Mouse (Mus musculus) liver, postnatal 0 days (tissue): ENCODE measurements around the gene Tm9sf3. TPM values are rescaled to one million over a fixed set of nuclear protein-coding genes. Genes with fewer than 3 reads are reported as not detected.

Source experiments
- ATAC-seq: fragments of 200-750 bp; cut with Nextera tagmentation; 2 replicates; pipeline ENCODE4 v1.8.0; 2017; ENCODE audit warnings: mild to moderate bottlenecking, moderate library complexity
- DNase-seq: peaks from one replicate; pipeline ENCODE4 v3.0.0-alpha.2; 2016
- H3K27ac ChIP-seq: fragments of 300-500 bp; sonication (generic); 2 replicates; pipeline ENCODE4 v1.5.1; 2014; ENCODE audit warnings: antibody characterized with exemption, moderate library complexity, mild to moderate bottlenecking, low read depth
- H3K27me3 ChIP-seq: fragments of 300-500 bp; sonication (generic); 2 replicates; pipeline ENCODE4 v1.6.1; 2014; ENCODE audit warnings: low read length, control low read depth, mixed read lengths; ENCODE audit not compliant: insufficient read depth
- H3K36me3 ChIP-seq: fragments of 300-500 bp; sonication (generic); replicated peaks from 2 replicates; pipeline ENCODE4 v1.6.1; 2014; ENCODE audit warnings: mild to moderate bottlenecking, control low read depth, low read length, moderate library complexity, mixed read lengths; ENCODE audit not compliant: insufficient read depth
- H3K4me1 ChIP-seq: fragments of 300-500 bp; sonication (generic); 2 replicates; pipeline ENCODE4 v1.6.1; 2014; ENCODE audit warnings: antibody characterized with exemption, mild to moderate bottlenecking, control low read depth; ENCODE audit not compliant: insufficient read depth
- H3K4me2 ChIP-seq: fragments of 300-500 bp; sonication (generic); 2 replicates; pipeline ENCODE4 v1.6.1; 2014; ENCODE audit warnings: low read depth, mild to moderate bottlenecking, low read length, moderate library complexity, mixed read lengths
- H3K4me3 ChIP-seq: fragments of 300-500 bp; sonication (generic); 2 replicates; pipeline ENCODE4 v1.5.1; 2014; ENCODE audit warnings: low read depth, low read length
- H3K9ac ChIP-seq: fragments of 300-500 bp; sonication (generic); replicated peaks from 2 replicates; pipeline ENCODE4 v1.6.1; 2014; ENCODE audit warnings: mild to moderate bottlenecking, moderate library complexity
- H3K9me3 ChIP-seq: fragments of 300-500 bp; sonication (generic); 2 replicates; pipeline ENCODE4 v1.6.1; 2016; ENCODE audit warnings: mild to moderate bottlenecking, control low read depth, low read length, mixed read lengths
- CTCF ChIP-seq: sonication (generic); IDR thresholded peaks from 2 replicates; pipeline ENCODE4 v1.5.1; 2016; ENCODE audit warnings: antibody characterized with exemption, low read depth
- EP300 ChIP-seq: IDR thresholded peaks from 2 replicates; pipeline ENCODE4 v1.6.1; 2016; ENCODE audit warnings: antibody characterized with exemption, low read depth, mild to moderate bottlenecking
- WGBS: fragments of 180-500 bp; shearing (Covaris S2); extraction: QIAGEN DNeasy Blood & Tissue Kit; methylation state at CpG from one replicate; pipeline ENCODE4 v1.1.7; 2014; ENCODE audit not compliant: insufficient replicate concordance; 5-methylcytosine and 5-hydroxymethylcytosine counted together
- polyA plus RNA-seq: library from polyadenylated mRNA; unstranded; fragments of >200 nt; fragmentation: Nextera tagmentation; extraction: Ambion mirVana; gene quantifications from 2 replicates; pipeline ENCODE4 v1.2.1, GENCODE M21; 2015

The Tm9sf3 gene
- polyA plus RNA-seq, 1 experiment from 2014 or later = 45.8 TPM

DNA sequence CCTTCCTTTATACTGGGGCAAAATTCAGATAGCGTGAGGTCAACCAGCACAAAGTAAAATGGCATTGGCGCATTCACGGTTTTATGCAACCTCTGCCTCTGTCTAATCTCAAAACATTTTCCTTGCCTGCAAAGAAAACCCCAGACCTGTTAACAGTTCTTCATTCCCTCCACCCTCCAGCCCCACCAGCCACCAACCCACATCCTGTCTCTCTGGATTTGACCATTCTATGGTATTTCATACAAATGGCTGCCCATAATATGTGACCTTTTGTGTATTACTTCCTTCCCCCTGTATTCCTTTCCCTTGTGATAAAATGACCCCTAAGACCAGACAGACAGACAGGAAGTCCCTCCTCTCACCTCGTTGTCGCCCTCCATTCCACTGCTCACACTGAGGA lies 18.9 kb upstream of the Tm9sf3 start:
- no peak for TF ChIP-seq CTCF
- TF ChIP-seq EP300 = no peak
- H3K4me1 ChIP-seq = no peaks in the 10 kb centered on the region
- 35% methylated on average over 5 of the region's 5 CpGs for WGBS
- H3K4me3 ChIP-seq = no peak overlapping the region
- no peak overlapping the region for H3K4me2 ChIP-seq
- H3K27ac ChIP-seq = no peak overlapping the region
- no peak for DNase-seq
- no peaks in the 10 kb centered on the region for H3K27me3 ChIP-seq
- no peak overlapping the region for H3K9ac ChIP-seq
- no peak for ATAC-seq
- no peaks in the 10 kb centered on the region for H3K9me3 ChIP-seq
- peaks cover 56% of the 10 kb centered on the region for H3K36me3 ChIP-seq

DNA sequence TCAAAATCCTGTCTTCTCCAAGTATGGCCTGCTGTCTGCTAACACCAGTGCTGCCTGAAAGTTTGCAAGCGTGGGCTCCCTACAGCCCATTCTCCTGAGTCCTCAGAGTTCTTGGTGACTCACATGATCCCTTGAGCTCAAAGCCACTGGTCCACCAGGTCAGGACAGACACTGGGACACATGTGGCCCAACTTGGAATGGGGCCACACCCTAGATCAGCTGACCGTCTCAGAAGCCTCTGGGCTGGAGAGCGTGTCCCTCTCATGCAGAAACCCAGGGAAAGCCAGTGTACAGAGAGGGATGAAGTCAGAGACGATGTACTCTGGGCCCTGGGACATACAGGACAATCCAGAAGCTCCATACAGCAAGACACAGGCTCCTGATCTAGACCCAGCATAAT lies 18.4 kb upstream of the Tm9sf3 start:
- Histone ChIP-seq H3K4me1 (no peaks in the 10 kb centered on the region), H3K9me3 (no peaks in the 10 kb centered on the region), H3K4me3 (no peak overlapping the region), H3K27me3 (no peaks in the 10 kb centered on the region), H3K4me2 (no peak overlapping the region), H3K9ac (no peak overlapping the region), H3K27ac (no peak overlapping the region), H3K36me3 (peaks cover 55% of the 10 kb centered on the region)
- ATAC-seq = no peak
- WGBS = 71% methylated on average over 4 of the region's 4 CpGs
- DNase-seq = no peak
- TF ChIP-seq EP300 = no peak
- no peak for TF ChIP-seq CTCF

DNA sequence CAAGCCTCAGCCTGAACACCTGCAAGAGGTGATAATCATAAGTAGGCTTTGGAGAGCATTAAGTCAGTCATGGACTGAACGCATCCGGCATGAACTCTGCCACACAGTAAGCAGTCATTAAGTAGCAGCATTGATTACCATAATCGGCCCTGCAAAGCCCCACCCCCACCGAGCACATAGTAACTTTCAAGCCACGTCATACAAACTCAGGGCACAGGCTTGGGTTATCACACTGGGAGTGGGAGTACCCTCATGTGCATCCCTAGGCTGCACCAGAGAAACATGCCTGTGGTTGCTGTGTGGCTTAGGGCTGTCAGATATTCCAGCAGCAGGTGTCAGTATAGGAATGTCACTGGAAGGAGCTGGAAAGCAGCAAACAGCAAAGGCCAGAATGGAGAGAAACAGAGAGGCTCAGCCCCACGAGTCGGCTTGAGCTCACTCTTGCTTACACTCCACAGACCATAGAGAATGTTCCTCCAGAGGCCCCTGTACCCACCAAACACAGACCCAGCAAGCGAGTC lies 16.0 kb upstream of the Tm9sf3 start:
- H3K9me3 ChIP-seq = no peaks in the 10 kb centered on the region
- no peak overlapping the region for H3K4me3 ChIP-seq
- WGBS = 62% methylated on average over 8 of the region's 8 CpGs
- H3K27me3 ChIP-seq = no peaks in the 10 kb centered on the region
- no peak for TF ChIP-seq EP300
- no peak for TF ChIP-seq CTCF
- DNase-seq (no peak), ATAC-seq (no peak)
- H3K9ac ChIP-seq = no peak overlapping the region
- no peak overlapping the region for H3K4me2 ChIP-seq
- peaks cover 6% of the 10 kb centered on the region for H3K4me1 ChIP-seq
- H3K36me3 ChIP-seq = peaks cover 47% of the 10 kb centered on the region
- no peak overlapping the region for H3K27ac ChIP-seq

DNA sequence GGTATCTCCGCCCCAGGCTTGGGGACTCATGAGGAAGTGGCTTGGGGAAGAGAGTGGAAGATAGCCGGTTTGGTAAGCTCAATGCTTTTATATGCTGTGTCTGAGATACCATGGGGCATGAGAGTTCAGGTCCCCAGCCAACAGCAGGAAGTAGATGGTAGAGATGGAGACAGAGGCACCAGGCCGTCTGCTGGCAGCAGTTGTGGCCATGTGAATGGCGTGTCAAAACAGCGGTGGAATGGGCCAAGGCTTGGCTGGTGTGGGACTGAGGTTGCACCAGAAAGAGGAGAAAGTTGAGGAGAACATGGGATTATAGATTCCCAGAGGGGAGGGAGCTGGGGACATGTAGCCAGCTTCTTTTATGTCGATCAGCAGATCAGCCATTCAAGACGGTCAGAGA lies 14.8 kb upstream of the Tm9sf3 start:
- H3K9ac ChIP-seq = no peak overlapping the region
- no peak overlapping the region for H3K4me2 ChIP-seq
- no peaks in the 10 kb centered on the region for H3K27me3 ChIP-seq
- peaks cover 46% of the 10 kb centered on the region for H3K36me3 ChIP-seq
- DNase-seq = no peak
- no peak overlapping the region for H3K4me3 ChIP-seq
- H3K27ac ChIP-seq = no peak overlapping the region
- H3K4me1 ChIP-seq = peaks cover 7% of the 10 kb centered on the region
- 67% methylated on average over 7 of the region's 7 CpGs for WGBS
- TF ChIP-seq EP300 (no peak), CTCF (no peak)
- no peak for ATAC-seq
- H3K9me3 ChIP-seq = no peaks in the 10 kb centered on the region

DNA sequence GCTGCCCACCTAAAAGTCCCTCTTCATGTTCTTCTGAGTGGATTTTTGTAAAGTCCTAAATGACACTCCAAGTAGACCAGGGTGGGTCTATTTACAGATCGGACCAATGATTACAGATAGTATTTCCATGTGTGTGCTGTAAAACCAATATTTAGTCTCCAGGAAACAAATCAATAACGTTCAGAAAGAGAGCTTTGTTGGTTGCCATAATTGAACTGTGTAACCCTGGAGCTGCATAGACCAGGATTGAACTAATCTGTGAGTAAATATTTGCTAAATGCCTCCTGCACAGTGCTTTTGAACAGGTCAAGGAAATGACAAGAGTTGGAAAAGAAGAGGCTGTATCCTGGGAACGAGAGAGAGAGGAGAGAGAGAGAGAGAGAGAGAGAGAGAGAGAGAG lies 11.8 kb upstream of the Tm9sf3 start:
- H3K9me3 ChIP-seq = no peaks in the 10 kb centered on the region
- TF ChIP-seq EP300 (no peak), CTCF (no peak)
- 62% methylated on average over 3 of the region's 3 CpGs for whole genome bisulfite sequencing
- H3K4me3 ChIP-seq = no peak overlapping the region
- ATAC-seq (peak; percentile 84), DNase-seq (no peak)
- peaks cover 30% of the 10 kb centered on the region for H3K36me3 ChIP-seq
- no peak overlapping the region for H3K9ac ChIP-seq
- no peaks in the 10 kb centered on the region for H3K27me3 ChIP-seq
- H3K27ac ChIP-seq = peak overlapping the region; percentile 49
- peak overlapping the region; percentile 30; the same call in 1 of the 2 replicates for H3K4me2 ChIP-seq
- H3K4me1 ChIP-seq = peaks cover 7% of the 10 kb centered on the region

DNA sequence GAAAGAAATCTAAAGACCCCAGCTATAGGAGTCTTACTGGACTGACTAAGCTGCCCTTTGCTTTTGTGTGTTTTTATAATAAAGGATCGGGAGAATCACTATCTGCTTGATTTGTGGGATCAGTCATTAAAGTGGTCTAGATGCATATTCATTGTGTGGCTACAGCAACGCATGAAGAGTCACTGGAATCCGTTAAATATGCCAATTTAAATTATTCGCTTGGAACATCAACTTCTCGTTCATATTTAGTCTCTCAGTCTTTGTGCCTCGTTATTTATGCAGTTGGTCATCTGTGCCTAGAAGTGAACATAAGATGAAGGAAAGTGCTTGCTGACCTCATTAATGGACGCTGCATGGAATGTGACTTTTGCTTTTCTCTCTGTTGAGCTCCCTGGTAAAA lies 7.1 kb upstream of the Tm9sf3 start:
- Histone ChIP-seq H3K9ac (no peak overlapping the region), H3K27me3 (no peaks in the 10 kb centered on the region), H3K9me3 (no peaks in the 10 kb centered on the region), H3K27ac (no peak overlapping the region), H3K4me2 (no peak overlapping the region), H3K4me3 (no peak overlapping the region), H3K36me3 (peaks cover 14% of the 10 kb centered on the region), H3K4me1 (peaks cover 7% of the 10 kb centered on the region)
- no peak for DNase-seq
- 74% methylated on average over 7 of the region's 7 CpGs for WGBS
- no peak for ATAC-seq
- TF ChIP-seq EP300 (no peak), CTCF (no peak)
